Mouse (Mus musculus) CD8-positive naive resting alpha-beta T cell, adult 2 months (primary cell): ENCODE data around the gene Pramef12.
"Not testable (repeated sequence)": the region's sequence is repeated elsewhere in the genome, so short reads cannot be mapped to it uniquely, and the experiment has no call there.

ENCODE experiments used
- DNase-seq, 2 experiments: peaks; one replicate each; pipeline ENCODE4 v3.0.0; 2022; ENCODE audit warnings: low read depth in 2 of 2, low spot score in 2 of 2

Pramef12 gene

GRCm38 (mm10) chr4:144408290-144408689 is at the start of gene Pramef12:
Gene Pramef12 (minus strand): TSS chr4:144408464.
- DNase-seq: no peak

- no peak for DNase-seq
These were observed 45.0 kb upstream of the Pramef12 start, which contains the start of gene Gm9944 for GRCm38 (mm10) chr4:144453217-144453616. Gene Gm9944 (minus strand): TSS chr4:144453317.

GRCm38 (mm10) chr4:144448546-144448945 is 40.3 kb upstream of the Pramef12 start:
- DNase-seq: no peak

GRCm38 (mm10) chr4:144441582-144441981 is 33.3 kb upstream of the Pramef12 start:
- DNase-seq: no peak

- no peak for DNase-seq
These were observed 32.8 kb upstream of the Pramef12 start for GRCm38 (mm10) chr4:144441095-144441494.

GRCm38 (mm10) chr4:144438672-144439071 is 30.4 kb upstream of the Pramef12 start, which contains the start of gene 1700012P22Rik:
Gene 1700012P22Rik (minus strand): TSS chr4:144438772.
- DNase-seq: no peak

GRCm38 (mm10) chr4:144433216-144433615 is 25.0 kb upstream of the Pramef12 start:
- no peak for DNase-seq

- no peak for DNase-seq
These were observed 22.5 kb upstream of the Pramef12 start for GRCm38 (mm10) chr4:144430723-144431122.

- DNase-seq: no peak
These were observed 20.6 kb upstream of the Pramef12 start for GRCm38 (mm10) chr4:144428868-144429267.

GRCm38 (mm10) chr4:144424590-144424989 is 16.3 kb upstream of the Pramef12 start:
- no peak for DNase-seq

- no peak for DNase-seq
These were observed 12.4 kb upstream of the Pramef12 start for GRCm38 (mm10) chr4:144420644-144421043.

GRCm38 (mm10) chr4:144406261-144406660 is 2.0 kb downstream of the Pramef12 start:
- no peak for DNase-seq

- DNase-seq: no peak
These were observed 3.7 kb downstream of the Pramef12 start for GRCm38 (mm10) chr4:144404456-144405086.

- no peak for DNase-seq
These were observed 5.6 kb downstream of the Pramef12 start for GRCm38 (mm10) chr4:144402712-144403111.

GRCm38 (mm10) chr4:144396316-144396715 is 11.9 kb downstream of the Pramef12 start:
- no peak for DNase-seq

GRCm38 (mm10) chr4:144377911-144378310 is 30.4 kb downstream of the Pramef12 start, which contains the start of gene Pramef20:
Gene Pramef20 (minus strand): TSS chr4:144377933.
- DNase-seq: no peak

GRCm38 (mm10) chr4:144357642-144358041 is 50.6 kb downstream of the Pramef12 start, which contains the start of gene Gm13119:
Gene Gm13119 (plus strand): TSS chr4:144357942.
- not testable (repeated sequence) for DNase-seq
